Mouse (Mus musculus): ENCODE results near the gene Pkd2l1.

The Pkd2l1 gene

GRCm38 (mm10) chr19:44103001-44103400 is 89.2 kb downstream of the Pkd2l1 start:
- no peak for DNase-seq

- DNase-seq, result no peak
These were observed 91.4 kb downstream of the Pkd2l1 start for GRCm38 (mm10) chr19:44100840-44101239.
